In the genomic region with DNA sequence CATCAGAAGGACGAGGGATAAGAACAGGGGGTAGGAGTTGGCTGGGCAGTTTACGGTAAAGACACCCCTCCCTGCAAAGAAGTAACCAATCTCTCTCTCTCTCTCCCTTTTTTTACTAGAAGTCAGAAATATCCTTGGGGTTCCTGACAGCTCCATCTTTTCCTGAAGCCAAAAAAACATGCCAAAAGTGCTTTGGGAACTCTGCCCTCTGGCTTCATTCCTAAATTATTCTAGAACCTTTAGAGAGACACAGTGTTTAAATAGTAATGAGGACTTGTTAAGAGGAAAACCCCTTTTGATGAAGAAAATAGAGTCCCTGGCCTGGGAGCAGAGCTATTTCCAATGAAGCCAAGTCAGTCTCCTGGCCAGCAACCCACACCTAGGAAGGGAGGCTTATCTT, we compare ENCODE assay signal across 10 mouse cellular contexts.
"Had no signal": no experiment of that assay in that cellular context is flagged by ENCODE, and none has a peak within 500 bp of the region (broad histone marks: within the 10 kb centered on the region; RNA-seq: fewer than 3 reads in every experiment).

No protein-coding gene starts in this region.

- ATAC-seq: liver, embryonic 12.5 days had no signal

- DNase-seq: kidney, postnatal 14 days; layer of hippocampus, postnatal 36 days; lung, embryonic 14.5 days; lung, postnatal 10 days; lung, postnatal 4 days; midbrain, embryonic 14.5 days; right cerebral cortex, postnatal 14 days; thymus, adult 2 months; thymus, postnatal 25 days had no signal
